Mouse (Mus musculus): ENCODE measurements at regions not wholly inside any gene's neighbourhood (a gene's known extent, or its start where the extent isn't known, plus 50 kb on each side); places are given as distances from the start of the nearest gene placed in this dataset.

DNA sequence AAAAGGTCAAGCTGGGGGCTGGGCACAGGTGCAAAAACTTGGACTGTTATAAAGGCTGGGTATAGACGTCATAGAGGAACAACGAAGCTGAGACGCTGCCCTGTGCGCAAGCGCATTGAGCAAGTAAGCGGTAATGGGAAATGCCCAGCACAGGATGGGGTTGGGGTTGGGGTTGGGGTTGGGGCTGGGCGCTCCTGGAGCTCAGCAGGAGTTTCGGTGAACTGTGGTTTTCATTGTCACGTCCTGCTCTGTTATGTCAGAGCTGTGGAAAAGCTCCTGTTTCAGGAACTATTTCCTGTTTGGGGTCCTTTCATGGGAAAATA, 106.4 kb downstream of the Nufip1 start:
- H3K79me2 ChIP-seq (ENCODE audit: control insufficient read depth, insufficient read depth, low read length, poor library complexity): no peaks in the 10 kb centered on the region
- TF ChIP-seq MAX (IDR thresholded peaks at IDR 0.05; ENCODE audit: low read length) (no peak), JUND (IDR thresholded peaks at IDR 0.05; ENCODE audit: low read depth, low read length) (no peak), MAZ (IDR thresholded peaks at IDR 0.05; ENCODE audit: low read depth, low read length) (no peak), RCOR1 (IDR thresholded peaks at IDR 0.05; ENCODE audit: low read depth, low read length) (no peak), MYC (IDR thresholded peaks at IDR 0.05; ENCODE audit: low read depth, low read length) (no peak), UBTF (IDR thresholded peaks at IDR 0.05; ENCODE audit: borderline replicate concordance, insufficient read depth, low read depth, low read length) (no peak), NELFE (IDR thresholded peaks at IDR 0.05; ENCODE audit: low read depth, low read length) (no peak), ELF1 (IDR thresholded peaks at IDR 0.05; ENCODE audit: low read depth, low read length) (no peak), USF1 (IDR thresholded peaks at IDR 0.05; ENCODE audit: low read depth, low read length) (no peak), POLR2AphosphoS2 (IDR thresholded peaks at IDR 0.05; ENCODE audit: low read length) (no peak), ETS1 (IDR thresholded peaks at IDR 0.05; ENCODE audit: low read depth, low read length) (no peak), ZMIZ1 (IDR thresholded peaks at IDR 0.05; ENCODE audit: low read depth, low read length) (no peak), MAFK (IDR thresholded peaks at IDR 0.05; ENCODE audit: borderline replicate concordance, low read depth, low read length) (no peak), MYB (IDR thresholded peaks at IDR 0.05; ENCODE audit: low read depth, low read length) (no peak), SMC3 (IDR thresholded peaks at IDR 0.05; ENCODE audit: low read depth, low read length) (no peak), MEF2A (IDR thresholded peaks at IDR 0.05; ENCODE audit: extremely low read depth, insufficient replicate concordance, low read depth, low read length, poor library complexity, severe bottlenecking) (no peak), GABPA (IDR thresholded peaks at IDR 0.05; ENCODE audit: low read depth, low read length) (no peak)
- DNase-seq (ENCODE audit: low read depth, low spot score): no peak

GRCm38 (mm10) chr14:76217571-76218256, 107.0 kb downstream of the Nufip1 start:
- Histone ChIP-seq H3K4me1 (ENCODE audit: control insufficient read depth in 1 of 2, insufficient read depth in 2 of 2, low read length in 2 of 2) (no peaks in the 10 kb centered on the region), H3K4me3 (ENCODE audit: control insufficient read depth in 1 of 2, insufficient read depth in 1 of 2, low read depth in 2 of 2, low read length in 2 of 2) (no peak overlapping the region), H3K27ac (ENCODE audit: control insufficient read depth, low read depth, low read length) (no peak overlapping the region), H3K9me3 (replicated peaks; ENCODE audit: insufficient read depth, low read length) (no peaks in the 10 kb centered on the region), H3K27me3 (ENCODE audit: control insufficient read depth in 1 of 2, insufficient read depth in 2 of 2, low read length in 2 of 2) (no peaks in the 10 kb centered on the region), H3K9ac (ENCODE audit: control insufficient read depth, low read depth, low read length, poor library complexity, severe bottlenecking) (no peak overlapping the region), H3K79me2 (ENCODE audit: control insufficient read depth, insufficient read depth, low read length, poor library complexity) (no peaks in the 10 kb centered on the region), H3K36me3 (ENCODE audit: control insufficient read depth in 1 of 2, insufficient read depth in 2 of 2, low read length in 2 of 2) (no peaks in the 10 kb centered on the region)
- TF ChIP-seq ZMIZ1 (IDR thresholded peaks at IDR 0.05; ENCODE audit: low read depth, low read length) (no peak), BHLHE40 (IDR thresholded peaks at IDR 0.05; ENCODE audit: borderline replicate concordance, low read depth, low read length) (no peak), UBTF (IDR thresholded peaks at IDR 0.05; ENCODE audit: borderline replicate concordance, insufficient read depth, low read depth, low read length) (no peak), USF2 (IDR thresholded peaks at IDR 0.05; ENCODE audit: borderline replicate concordance in 1 of 2, insufficient read depth in 1 of 2, low read depth in 1 of 2, low read length in 2 of 2) (no peak), CHD2 (IDR thresholded peaks at IDR 0.05; ENCODE audit: low read length) (no peak), GATA1 (IDR thresholded peaks at IDR 0.05; ENCODE audit: low read depth, low read length) (no peak), NRF1 (IDR thresholded peaks at IDR 0.05; ENCODE audit: insufficient read depth, low read depth, low read length, poor library complexity, severe bottlenecking) (no peak), ZNF384 (IDR thresholded peaks at IDR 0.05; ENCODE audit: low read depth, low read length) (no peak)
- no peak for DNase-seq (ENCODE audit: low read depth, low spot score)

More for the DNA sequence above, 106.4 kb downstream of the Nufip1 start:
- Histone ChIP-seq H3K9ac (ENCODE audit: control insufficient read depth, low read depth, low read length, poor library complexity, severe bottlenecking) (no peak overlapping the region), H3K4me1 (ENCODE audit: control insufficient read depth in 1 of 2, insufficient read depth in 2 of 2, low read length in 2 of 2) (no peaks in the 10 kb centered on the region), H3K9me3 (replicated peaks; ENCODE audit: insufficient read depth, low read length) (no peaks in the 10 kb centered on the region), H3K27ac (ENCODE audit: control insufficient read depth, low read depth, low read length) (no peak overlapping the region), H3K27me3 (ENCODE audit: control insufficient read depth in 1 of 2, insufficient read depth in 2 of 2, low read length in 2 of 2) (no peaks in the 10 kb centered on the region), H3K4me3 (ENCODE audit: control insufficient read depth in 1 of 2, insufficient read depth in 1 of 2, low read depth in 2 of 2, low read length in 2 of 2) (no peak overlapping the region), H3K36me3 (ENCODE audit: control insufficient read depth in 1 of 2, insufficient read depth in 2 of 2, low read length in 2 of 2) (no peaks in the 10 kb centered on the region)
